Mouse (Mus musculus) lung, postnatal 25 days (tissue): ENCODE measurements around the gene Trip11.
A peak's percentile ranks its signal among the peaks of the same experiment; 100 is the strongest.
"Not testable (repeated sequence)": the region's sequence is repeated elsewhere in the genome, so short reads cannot be mapped to it uniquely, and the experiment has no call there.

Source experiments
- DNase-seq: peaks from one replicate; pipeline ENCODE4 v3.0.0; 2022; ENCODE audit warnings: low spot score

Trip11 gene

DNA sequence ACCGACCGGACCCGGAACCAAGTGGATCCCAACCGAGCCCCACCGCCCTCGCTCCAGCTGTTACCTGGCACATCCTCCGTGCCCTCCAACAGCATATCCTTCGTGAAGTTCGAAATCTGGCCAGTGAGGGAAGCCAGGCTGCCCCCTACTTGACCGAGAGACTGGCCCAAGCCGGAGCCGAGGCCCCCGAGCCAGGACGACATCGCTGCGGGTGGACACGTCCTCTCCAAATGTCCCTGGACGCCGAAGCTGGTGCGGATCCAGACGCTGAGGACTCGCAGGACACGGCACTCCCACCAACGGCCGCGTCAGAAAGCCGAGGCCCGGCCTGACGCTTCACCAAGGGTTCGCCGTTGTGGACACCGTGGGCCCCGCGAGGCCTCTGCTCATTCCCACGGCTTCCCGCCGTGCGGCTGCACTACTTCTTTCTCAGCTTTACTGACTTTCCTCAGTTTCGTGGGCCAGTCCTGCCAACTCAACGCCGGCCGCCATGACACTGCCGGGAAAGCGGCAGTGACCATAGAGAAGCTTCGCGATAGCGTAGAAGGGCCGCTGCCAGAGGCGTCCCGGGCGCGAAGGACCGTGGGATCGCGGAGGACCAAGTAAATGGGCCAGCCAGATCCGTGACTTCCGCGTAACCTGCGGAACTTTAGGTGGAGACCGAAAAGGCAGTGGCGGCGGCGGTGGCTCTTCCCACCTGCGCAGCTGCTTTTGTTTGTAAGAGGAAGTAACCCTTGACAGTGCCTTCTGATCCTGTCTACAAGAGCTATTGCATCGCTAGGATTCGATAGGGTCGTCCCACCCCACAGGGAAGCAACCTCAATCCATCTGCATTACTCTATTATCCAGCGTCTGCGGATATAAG, at the start of gene Trip11:
Gene Trip11 (minus strand): TSS at position 642 of the 865 bp plus-strand sequence.
- peak; percentile 91 for DNase-seq

DNA sequence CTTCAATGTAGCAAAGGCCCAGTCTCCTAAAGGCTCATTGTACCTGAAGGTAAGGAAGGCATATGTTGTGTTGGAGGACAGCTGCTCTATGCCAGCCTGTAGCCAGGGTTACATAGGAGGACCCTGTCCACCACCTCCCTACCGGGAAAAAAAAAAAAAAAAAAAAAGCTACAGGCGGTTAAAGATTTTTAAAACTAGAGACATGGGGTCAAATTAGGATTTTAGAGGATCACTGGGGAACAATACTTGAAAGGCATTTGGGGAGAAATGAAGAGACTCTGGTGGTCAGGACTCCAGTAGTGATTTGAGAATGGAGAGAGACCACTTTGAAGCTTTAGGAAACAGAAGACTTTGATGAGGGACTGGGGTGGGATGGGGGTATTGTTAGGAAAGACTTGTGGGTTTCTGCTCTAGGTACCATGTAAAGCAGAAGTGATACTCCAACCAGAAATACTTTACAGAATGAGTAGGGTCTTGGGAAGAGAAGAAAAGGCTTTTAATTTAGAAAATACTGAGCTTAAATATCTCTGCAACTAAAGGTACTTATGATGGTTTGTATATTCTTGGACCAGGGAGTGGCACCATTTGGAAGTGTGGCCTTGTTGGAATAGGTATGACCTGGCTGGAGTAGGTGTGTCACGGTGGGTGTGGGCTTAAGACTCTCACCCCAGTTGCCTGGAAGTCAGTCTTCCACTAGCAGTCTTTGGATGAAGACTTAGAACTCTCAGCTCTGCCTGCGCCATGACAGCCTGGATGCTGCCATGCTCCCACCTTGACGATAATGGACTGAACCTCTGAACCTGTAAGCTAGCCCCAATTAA, 46.1 kb upstream of the Trip11 start:
- DNase-seq, result not testable (repeated sequence)

GRCm38 (mm10) chr12:101958556-101958955, 45.5 kb upstream of the Trip11 start:
- no peak for DNase-seq

- DNase-seq, result peak; percentile 97
Measured at GRCm38 (mm10) chr12:101957942-101958544, 45.0 kb upstream of the Trip11 start, which contains the start of gene Atxn3. Gene Atxn3 (minus strand): TSS chr12:101958246.

DNA sequence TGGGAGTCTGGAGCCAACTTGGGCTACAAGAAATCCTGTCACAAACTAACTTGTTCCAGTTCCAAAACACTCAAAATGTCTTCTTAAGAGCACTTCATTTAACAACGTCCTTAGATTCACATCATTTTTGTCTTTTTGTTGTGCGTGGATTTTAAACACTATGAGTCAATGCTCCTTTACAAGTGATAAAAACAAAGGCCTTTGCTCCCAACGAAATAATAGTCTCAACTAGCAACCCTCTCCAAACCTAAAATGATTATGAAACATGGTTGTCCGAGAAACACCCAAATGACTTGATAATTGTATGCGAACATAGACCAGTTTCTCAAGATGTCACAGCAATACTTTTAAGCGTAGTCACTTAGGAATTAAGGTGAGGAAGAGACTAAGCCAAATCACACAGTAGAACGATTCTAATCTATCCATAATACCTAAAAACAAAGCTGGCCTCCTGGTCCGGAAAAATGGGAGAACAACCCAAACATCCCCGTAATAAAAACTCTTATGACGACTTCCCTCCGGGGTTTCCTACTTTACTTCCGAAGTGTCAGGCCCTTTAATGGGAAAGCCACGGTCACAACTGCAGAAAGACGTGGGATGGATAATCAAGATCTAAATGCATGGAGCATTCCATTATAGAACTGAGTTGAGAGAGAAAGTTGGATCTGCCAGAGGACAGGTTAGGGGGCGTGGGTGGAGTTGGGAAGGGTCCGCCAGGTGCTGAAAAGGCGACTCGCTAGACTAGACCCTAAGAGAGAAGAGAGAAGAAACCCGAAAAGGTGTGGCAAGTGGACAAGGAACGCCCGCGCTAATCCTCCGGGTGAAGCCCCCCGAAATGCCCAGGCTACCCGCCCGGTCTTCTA, 44.2 kb upstream of the Trip11 start:
- DNase-seq, result peak; percentile 32

DNA sequence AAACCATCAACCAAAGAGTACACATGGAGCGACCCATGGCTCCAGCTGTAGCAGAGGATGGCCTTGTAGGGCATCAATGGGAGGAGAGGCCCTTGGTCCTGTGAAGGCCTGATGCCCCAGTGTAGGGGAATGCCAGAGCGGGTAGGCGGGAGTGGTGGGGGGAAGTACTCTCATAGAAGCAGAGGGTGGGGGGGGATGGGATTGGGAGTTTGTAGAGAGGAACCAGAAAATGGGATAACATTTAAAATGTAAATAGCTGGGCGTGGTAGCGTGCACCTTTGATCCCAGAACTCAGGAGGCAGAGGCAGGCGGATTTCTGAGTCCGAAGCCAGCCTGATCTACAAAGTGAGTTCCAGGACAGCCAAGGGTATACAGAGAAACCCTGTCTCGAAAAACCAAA, 42.8 kb upstream of the Trip11 start:
- DNase-seq, result not testable (repeated sequence)

GRCm38 (mm10) chr12:101948801-101949200, 35.7 kb upstream of the Trip11 start:
- DNase-seq, result no peak

- DNase-seq, result no peak
Measured at GRCm38 (mm10) chr12:101947986-101948385, 34.9 kb upstream of the Trip11 start.

DNA sequence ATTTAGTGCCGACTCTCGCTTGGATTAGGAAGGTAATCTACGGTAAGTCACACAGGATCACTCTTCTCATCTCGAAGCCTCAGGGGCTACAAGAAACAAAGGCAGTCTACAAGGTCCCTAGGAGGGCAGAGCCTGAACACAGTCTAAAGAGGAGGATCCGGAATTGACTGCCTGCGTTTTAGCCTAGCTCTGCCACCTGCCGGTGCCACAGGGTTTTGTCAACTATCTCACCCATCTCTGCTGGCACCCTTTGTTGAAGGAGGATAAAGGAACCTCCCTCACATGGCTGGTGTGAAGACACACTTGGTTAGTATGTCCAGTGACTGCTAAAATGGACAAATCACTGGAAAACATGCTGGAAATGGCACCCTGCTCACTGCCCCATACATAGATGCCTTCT, 24.5 kb upstream of the Trip11 start:
- no peak for DNase-seq

DNA sequence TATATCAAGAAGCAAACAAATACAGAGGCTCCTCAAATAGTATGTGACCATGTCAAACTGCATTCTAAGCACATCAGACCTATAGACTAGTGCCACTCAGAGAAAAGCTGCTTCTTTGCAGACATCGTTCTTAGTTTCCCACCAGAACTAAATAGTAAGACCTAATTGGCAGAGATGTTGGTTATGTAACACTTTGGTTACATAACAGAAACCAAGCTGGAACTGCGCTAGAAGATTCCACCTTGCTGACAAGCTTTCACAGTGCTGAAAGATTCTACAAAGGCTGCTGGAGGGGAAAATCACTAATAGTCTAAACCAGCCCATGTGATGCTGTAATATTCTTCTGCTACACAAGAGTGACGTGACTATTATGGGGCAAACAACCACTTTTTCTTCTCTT, 22.2 kb upstream of the Trip11 start:
- peak; percentile 36 for DNase-seq

DNA sequence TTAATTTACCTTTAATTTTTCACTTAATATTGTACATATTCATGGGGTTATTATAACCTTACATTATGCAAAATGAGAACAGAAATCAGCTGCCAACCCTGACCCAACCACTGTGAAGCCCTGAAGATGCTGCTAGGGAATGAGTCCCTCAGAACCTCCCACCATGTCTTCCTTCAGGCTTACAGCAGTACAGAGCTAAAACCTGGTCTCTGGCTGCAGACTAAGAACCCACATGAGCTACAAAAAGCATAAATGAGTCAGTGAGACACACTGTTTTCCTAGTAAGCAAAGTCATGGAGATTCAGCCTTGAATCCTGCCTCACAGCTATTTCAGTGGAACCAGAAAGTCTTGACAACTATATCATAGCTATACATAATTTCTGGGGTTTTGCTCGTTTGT, 15.4 kb upstream of the Trip11 start:
- no peak for DNase-seq

DNA sequence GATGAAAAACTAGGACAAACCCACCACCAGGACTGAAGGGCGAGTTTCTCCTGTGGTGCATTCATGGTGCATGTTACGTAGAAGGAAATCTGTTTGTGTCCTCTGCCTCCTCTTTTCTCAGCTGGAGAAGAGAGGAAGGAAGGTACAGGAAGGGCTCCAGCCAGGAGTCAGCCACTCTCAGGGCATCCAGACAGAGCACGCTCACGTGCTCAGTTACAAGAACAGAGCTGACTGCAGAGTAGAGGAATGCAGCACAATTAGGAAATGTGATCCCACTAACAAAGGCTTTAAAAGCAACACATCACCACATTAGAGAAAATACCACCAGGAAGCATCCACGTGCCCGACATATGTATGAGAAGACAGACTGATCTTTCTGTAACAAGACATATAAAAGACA, 9.2 kb upstream of the Trip11 start:
- DNase-seq, result no peak

DNA sequence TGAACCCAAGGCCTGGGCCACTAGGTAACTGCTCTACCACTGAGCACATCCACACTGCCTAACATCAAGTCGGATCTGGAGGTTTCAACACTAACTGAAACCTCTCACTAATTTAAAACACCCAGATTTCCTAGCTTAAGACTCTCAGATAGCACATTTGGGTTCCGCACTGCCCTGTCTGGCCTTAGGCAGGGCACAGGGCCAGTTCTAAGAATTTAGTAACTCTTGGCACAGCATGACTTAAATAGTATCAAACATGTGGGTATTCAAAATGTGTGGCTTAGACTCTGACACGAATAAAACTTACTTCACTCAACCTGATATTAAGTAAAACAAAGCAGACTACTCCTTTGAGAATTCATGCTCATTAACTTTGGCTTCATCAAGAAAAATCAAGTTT, 6.8 kb upstream of the Trip11 start:
- no peak for DNase-seq

DNA sequence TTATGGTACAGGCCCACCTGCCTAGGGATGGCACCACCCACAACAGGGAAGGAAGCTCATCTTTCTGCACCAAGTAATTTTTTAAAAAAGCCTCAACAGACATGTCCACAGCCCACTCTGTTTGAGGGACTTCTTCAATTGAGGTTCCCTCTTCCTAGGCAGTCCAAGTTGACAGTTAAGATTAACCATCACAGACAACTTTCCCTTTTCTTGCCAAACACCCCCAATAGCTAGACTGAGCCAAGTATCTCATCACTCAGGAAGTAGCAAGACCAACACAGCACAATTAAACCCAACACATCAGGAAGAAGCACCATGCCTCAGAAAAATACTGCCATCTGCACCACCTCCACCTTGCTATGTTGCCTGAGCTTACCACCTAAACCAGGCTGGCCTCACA, 4.1 kb upstream of the Trip11 start:
- DNase-seq, result no peak

- no peak for DNase-seq
Measured at GRCm38 (mm10) chr12:101911346-101911745, 1.7 kb downstream of the Trip11 start.

- DNase-seq, result no peak
Measured at GRCm38 (mm10) chr12:101910360-101910759, 2.7 kb downstream of the Trip11 start.

- DNase-seq, result no peak
Measured at GRCm38 (mm10) chr12:101905817-101906216, 7.2 kb downstream of the Trip11 start.

- DNase-seq, result no peak
Measured at GRCm38 (mm10) chr12:101904906-101905305, 8.2 kb downstream of the Trip11 start.

- no peak for DNase-seq
Measured at GRCm38 (mm10) chr12:101904170-101904569, 8.9 kb downstream of the Trip11 start.

GRCm38 (mm10) chr12:101899671-101900245, 13.3 kb downstream of the Trip11 start:
- DNase-seq, result no peak

- no peak for DNase-seq
Measured at GRCm38 (mm10) chr12:101898966-101899365, 14.1 kb downstream of the Trip11 start.
